Comparison of ENCODE assay signal across 16 mouse cellular contexts in genomic region chr13:109555513-109555912, GRCm38 (mm10).
DNase-seq lines count a peak whose midpoint lies in the region; ATAC-seq and TF ChIP-seq lines count a peak whose summit lies in the region.
"Had no signal": no experiment of that assay in that cellular context is flagged by ENCODE, and none has a peak within 500 bp of the region (broad histone marks: within the 10 kb centered on the region; RNA-seq: fewer than 3 reads in every experiment).

No protein-coding gene starts in this region.

- no peak overlapping the region for H3K9ac ChIP-seq in liver, postnatal 0 days (replicated peaks)
- no peak overlapping the region for H3K9ac ChIP-seq in kidney, embryonic 15.5 days
- H3K9ac ChIP-seq in hindbrain, embryonic 14.5 days, result no peak overlapping the region
- H3K9ac ChIP-seq: hindbrain, embryonic 12.5 days; limb, embryonic 15.5 days; lung, embryonic 15.5 days had no signal

- H3K4me3 ChIP-seq in liver, postnatal 0 days (ENCODE audit: low read depth, low read length), result no peak overlapping the region
- no peak overlapping the region for H3K4me3 ChIP-seq in kidney, embryonic 15.5 days (replicated peaks)
- H3K4me3 ChIP-seq in hindbrain, embryonic 14.5 days (replicated peaks; ENCODE audit: low read length), result no peak overlapping the region
- H3K4me3 ChIP-seq: hindbrain, embryonic 12.5 days; limb, embryonic 15.5 days; lung, embryonic 15.5 days had no signal

- H3K4me2 ChIP-seq in liver, postnatal 0 days (ENCODE audit: low read depth, low read length), result no peak overlapping the region
- H3K4me2 ChIP-seq in kidney, embryonic 15.5 days, result no peak overlapping the region
- no peak overlapping the region for H3K4me2 ChIP-seq in hindbrain, embryonic 14.5 days (replicated peaks)
- H3K4me2 ChIP-seq: heart, embryonic 11.5 days; hindbrain, embryonic 12.5 days; limb, embryonic 15.5 days; lung, embryonic 15.5 days; midbrain, embryonic 11.5 days had no signal

- no peaks in the 10 kb centered on the region for H3K36me3 ChIP-seq in liver, postnatal 0 days (replicated peaks; ENCODE audit: insufficient read depth, low read length)
- no peaks in the 10 kb centered on the region for H3K36me3 ChIP-seq in kidney, embryonic 15.5 days
- no peaks in the 10 kb centered on the region for H3K36me3 ChIP-seq in hindbrain, embryonic 14.5 days (replicated peaks; ENCODE audit: control insufficient read depth, insufficient read depth)
- H3K36me3 ChIP-seq: hindbrain, embryonic 12.5 days; limb, embryonic 15.5 days; lung, embryonic 15.5 days had no signal

- TF ChIP-seq CTCF in liver, postnatal 0 days (IDR thresholded peaks at IDR 0.05; ENCODE audit: low read depth), result no peak

- DNase-seq in liver, postnatal 0 days, result peak; percentile 21
- DNase-seq in liver, result no peak
- DNase-seq in cerebellum, adult 9-10 months, result peak; percentile 67
- no peak for DNase-seq in urinary bladder, postnatal 10 days (ENCODE audit: low spot score)
- no peak for DNase-seq in hindbrain, embryonic 14.5 days (ENCODE audit: low spot score)
- DNase-seq: adrenal gland, postnatal 10 days; heart, postnatal 10 days; thymus, postnatal 25 days had no signal

- no peak overlapping the region for H3K27ac ChIP-seq in liver, postnatal 0 days (ENCODE audit: low read depth)
- H3K27ac ChIP-seq in kidney, embryonic 15.5 days, result no peak overlapping the region
- H3K27ac ChIP-seq in hindbrain, embryonic 14.5 days, result no peak overlapping the region
- H3K27ac ChIP-seq: hindbrain, embryonic 12.5 days; limb, embryonic 15.5 days; lung, embryonic 15.5 days had no signal

- TF ChIP-seq EP300 in liver, postnatal 0 days (IDR thresholded peaks at IDR 0.05; ENCODE audit: low read depth), result no peak

- ATAC-seq in liver, postnatal 0 days, result peak; percentile 64
- ATAC-seq in kidney, embryonic 15.5 days (replicated peaks; ENCODE audit: low FRiP score), result 0 out of 2 replicates have a peak, but pooled peaks have one; percentile 52
- ATAC-seq in CD4-positive, CD25-positive, alpha-beta regulatory T cell, adult 4 months, result no peak
- ATAC-seq in hindbrain, embryonic 14.5 days (ENCODE audit: low FRiP score), result no peak
- ATAC-seq: inflammation-experienced regulatory T-cells, adult 6 months had no signal

- no peaks in the 10 kb centered on the region for H3K27me3 ChIP-seq in liver, postnatal 0 days (ENCODE audit: insufficient read depth, low read length)
- H3K27me3 ChIP-seq in kidney, embryonic 15.5 days, result no peaks in the 10 kb centered on the region
- H3K27me3 ChIP-seq in hindbrain, embryonic 14.5 days (ENCODE audit: control insufficient read depth, insufficient read depth, low read length), result no peaks in the 10 kb centered on the region
- H3K27me3 ChIP-seq: hindbrain, embryonic 12.5 days; limb, embryonic 15.5 days; lung, embryonic 15.5 days had no signal

- no peaks in the 10 kb centered on the region for H3K9me3 ChIP-seq in liver, postnatal 0 days (ENCODE audit: low read length)
- no peaks in the 10 kb centered on the region for H3K9me3 ChIP-seq in kidney, embryonic 15.5 days (replicated peaks)
- no peaks in the 10 kb centered on the region for H3K9me3 ChIP-seq in hindbrain, embryonic 14.5 days (ENCODE audit: control insufficient read depth, low read length)
- H3K9me3 ChIP-seq: hindbrain, embryonic 12.5 days; limb, embryonic 15.5 days; lung, embryonic 15.5 days had no signal

- WGBS in liver, postnatal 0 days (ENCODE audit: insufficient replicate concordance), result 35% methylated on average over 5 of the region's 5 CpGs
- WGBS in kidney, embryonic 15.5 days, result 63% methylated on average over 5 of the region's 5 CpGs
- WGBS in hindbrain, embryonic 14.5 days, result 88% methylated on average over 5 of the region's 5 CpGs

- peaks cover 4% of the 10 kb centered on the region; the same call in 1 of the 2 replicates for H3K4me1 ChIP-seq in liver, postnatal 0 days (ENCODE audit: insufficient read depth)
- no peaks in the 10 kb centered on the region for H3K4me1 ChIP-seq in kidney, embryonic 15.5 days
- no peaks in the 10 kb centered on the region for H3K4me1 ChIP-seq in hindbrain, embryonic 14.5 days (replicated peaks; ENCODE audit: control insufficient read depth, insufficient read depth, low read length)
- H3K4me1 ChIP-seq: hindbrain, embryonic 12.5 days; limb, embryonic 15.5 days; lung, embryonic 15.5 days had no signal

Comparison
In these comparisons a context has a peak if more than half of its experiments do, and no peak if none do; other contexts are left out.
1. DNase-seq: peak in liver, postnatal 0 days (single experiment) and cerebellum, adult 9-10 months (single experiment); none in liver (single experiment), urinary bladder, postnatal 10 days (single experiment) and hindbrain, embryonic 14.5 days (single experiment).
2. ATAC-seq: peak in liver, postnatal 0 days (single experiment) and kidney, embryonic 15.5 days (single experiment); none in CD4-positive, CD25-positive, alpha-beta regulatory T cell, adult 4 months (single experiment) and hindbrain, embryonic 14.5 days (single experiment).